Mouse (Mus musculus): Measurements from ENCODE around the gene Crtam. TPM values are rescaled to one million over a fixed set of nuclear protein-coding genes. Genes with fewer than 3 reads are reported as not detected.

The Crtam gene
- polyA plus RNA-seq, 1 experiment from 2014 or later, result not detected

DNA sequence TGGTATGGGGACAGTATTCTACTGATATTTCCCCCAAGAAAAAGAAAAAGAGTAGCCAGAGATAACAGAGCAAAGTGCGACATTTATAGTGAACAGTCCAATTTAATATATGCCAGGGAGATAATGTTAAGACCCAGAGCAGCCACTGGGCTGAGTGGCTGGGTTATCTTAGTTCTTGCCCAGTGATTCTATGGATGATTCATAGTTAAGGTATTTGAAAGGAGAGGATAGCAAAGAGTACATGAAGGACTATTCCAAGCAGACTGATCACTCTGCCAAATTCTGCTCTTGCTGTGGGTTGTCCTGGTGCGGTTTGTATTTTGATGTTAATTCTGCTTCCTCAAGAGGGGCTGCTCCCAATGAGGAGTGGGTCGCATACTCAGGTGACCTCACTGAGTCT, 17.3 kb upstream of the Crtam start:
- Histone ChIP-seq H3K4me3 (ENCODE audit: low read depth, low read length) (no peak overlapping the region), H3K9me3 (replicated peaks; ENCODE audit: control insufficient read depth, low read length) (no peaks in the 10 kb centered on the region), H3K4me2 (ENCODE audit: low read depth, low read length) (no peak overlapping the region), H3K4me1 (ENCODE audit: control insufficient read depth, insufficient read depth, low read length) (no peaks in the 10 kb centered on the region), H3K9ac (replicated peaks; ENCODE audit: low read length) (no peak overlapping the region), H3K27ac (replicated peaks; ENCODE audit: low read depth, low read length) (no peak overlapping the region), H3K36me3 (replicated peaks; ENCODE audit: control insufficient read depth, insufficient read depth, low read depth, low read length) (no peaks in the 10 kb centered on the region), H3K27me3 (ENCODE audit: control insufficient read depth, insufficient read depth, low read length) (no peaks in the 10 kb centered on the region)
- ATAC-seq (replicated peaks; ENCODE audit: insufficient number of reproducible peaks, low FRiP score, low TSS enrichment, low read depth), result no peak
- 75% methylated on average over 3 of the region's 3 CpGs for WGBS
- no peak for DNase-seq (ENCODE audit: low spot score)

DNA sequence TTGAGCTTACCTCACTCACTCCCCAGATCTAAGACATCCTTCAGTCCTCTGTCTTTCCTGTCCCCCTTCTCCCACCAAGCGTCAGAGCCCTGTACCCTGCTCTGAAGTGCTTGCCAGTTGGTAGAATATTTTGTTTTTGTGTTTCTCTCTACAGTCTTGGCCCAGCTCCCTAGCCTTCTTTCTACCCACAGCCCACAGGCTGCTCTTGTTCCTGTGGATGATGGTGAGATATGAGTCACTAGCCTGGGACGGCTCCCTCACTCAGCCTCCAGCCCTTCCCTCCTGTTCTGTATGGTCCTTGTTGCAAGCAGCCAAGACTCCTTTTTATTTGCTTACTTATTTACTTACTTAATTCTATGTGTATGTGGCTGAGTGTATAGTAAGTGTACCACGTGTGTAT, 16.1 kb upstream of the Crtam start:
- H3K27me3 ChIP-seq (ENCODE audit: control insufficient read depth, insufficient read depth, low read length), result no peaks in the 10 kb centered on the region
- no peak for DNase-seq (ENCODE audit: low spot score)
- WGBS, result 82% methylated on average over 3 of the region's 3 CpGs
- no peak overlapping the region for H3K27ac ChIP-seq (replicated peaks; ENCODE audit: low read depth, low read length)
- H3K9ac ChIP-seq (replicated peaks; ENCODE audit: low read length), result no peak overlapping the region
- no peaks in the 10 kb centered on the region for H3K9me3 ChIP-seq (replicated peaks; ENCODE audit: control insufficient read depth, low read length)
- no peaks in the 10 kb centered on the region for H3K4me1 ChIP-seq (ENCODE audit: control insufficient read depth, insufficient read depth, low read length)
- H3K4me2 ChIP-seq (ENCODE audit: low read depth, low read length), result no peak overlapping the region
- H3K36me3 ChIP-seq (replicated peaks; ENCODE audit: control insufficient read depth, insufficient read depth, low read depth, low read length), result no peaks in the 10 kb centered on the region
- ATAC-seq (replicated peaks; ENCODE audit: insufficient number of reproducible peaks, low FRiP score, low TSS enrichment, low read depth), result no peak
- H3K4me3 ChIP-seq (ENCODE audit: low read depth, low read length), result no peak overlapping the region

DNA sequence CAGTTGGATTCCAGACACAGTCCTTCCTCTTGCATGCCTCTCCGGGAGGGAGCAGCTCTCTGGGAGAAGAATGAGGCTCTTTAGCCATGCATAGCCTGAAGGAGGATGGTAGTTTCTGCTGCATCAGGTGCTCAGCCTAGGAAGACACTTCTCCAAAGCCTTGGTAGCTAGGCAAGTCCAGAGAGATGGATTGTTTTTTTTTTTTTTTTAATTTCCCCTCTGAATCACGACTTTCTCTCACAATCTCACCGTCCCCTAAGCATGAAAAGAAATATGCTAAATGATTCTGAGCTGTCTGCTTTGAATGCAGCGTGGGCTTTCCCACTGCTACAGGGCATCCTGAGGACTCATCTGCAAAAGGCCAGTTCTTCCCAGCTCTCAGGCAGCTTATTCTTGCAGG, 10.1 kb upstream of the Crtam start:
- H3K9me3 ChIP-seq (replicated peaks; ENCODE audit: control insufficient read depth, low read length), result no peaks in the 10 kb centered on the region
- H3K4me1 ChIP-seq (ENCODE audit: control insufficient read depth, insufficient read depth, low read length), result no peaks in the 10 kb centered on the region
- H3K4me2 ChIP-seq (ENCODE audit: low read depth, low read length), result no peak overlapping the region
- 38% methylated on average over 4 of the region's 4 CpGs for WGBS
- no peaks in the 10 kb centered on the region for H3K27me3 ChIP-seq (ENCODE audit: control insufficient read depth, insufficient read depth, low read length)
- no peak for ATAC-seq (replicated peaks; ENCODE audit: insufficient number of reproducible peaks, low FRiP score, low TSS enrichment, low read depth)
- H3K4me3 ChIP-seq (ENCODE audit: low read depth, low read length), result no peak overlapping the region
- no peak overlapping the region for H3K27ac ChIP-seq (replicated peaks; ENCODE audit: low read depth, low read length)
- H3K9ac ChIP-seq (replicated peaks; ENCODE audit: low read length), result no peak overlapping the region
- H3K36me3 ChIP-seq (replicated peaks; ENCODE audit: control insufficient read depth, insufficient read depth, low read depth, low read length), result no peaks in the 10 kb centered on the region
- DNase-seq (ENCODE audit: low spot score), result no peak

DNA sequence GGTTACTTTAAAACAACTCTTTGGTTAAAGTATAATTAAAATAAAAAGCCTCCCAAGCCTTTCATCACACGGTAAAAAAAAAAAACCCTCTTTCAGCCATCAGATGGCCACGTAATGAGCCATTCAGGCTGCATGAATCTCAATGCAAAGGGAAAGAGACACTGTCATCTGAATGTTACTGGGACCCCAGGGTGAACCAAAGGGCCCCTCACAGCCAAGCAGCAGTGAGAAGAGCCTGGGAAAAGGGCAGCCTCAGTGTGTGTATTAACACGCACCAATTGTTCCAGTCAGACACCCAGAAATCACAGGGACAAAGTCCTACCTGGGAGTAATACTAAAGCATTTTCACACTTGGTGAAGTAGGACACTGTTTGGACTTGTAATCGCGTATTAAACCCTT, 8.0 kb upstream of the Crtam start:
- no peak overlapping the region for H3K4me2 ChIP-seq (ENCODE audit: low read depth, low read length)
- H3K27ac ChIP-seq (replicated peaks; ENCODE audit: low read depth, low read length), result no peak overlapping the region
- DNase-seq (ENCODE audit: low spot score) (no peak), ATAC-seq (replicated peaks; ENCODE audit: insufficient number of reproducible peaks, low FRiP score, low TSS enrichment, low read depth) (no peak)
- no peaks in the 10 kb centered on the region for H3K9me3 ChIP-seq (replicated peaks; ENCODE audit: control insufficient read depth, low read length)
- WGBS, result 84% methylated on average over 5 of the region's 5 CpGs
- H3K36me3 ChIP-seq (replicated peaks; ENCODE audit: control insufficient read depth, insufficient read depth, low read depth, low read length), result no peaks in the 10 kb centered on the region
- H3K9ac ChIP-seq (replicated peaks; ENCODE audit: low read length), result no peak overlapping the region
- H3K27me3 ChIP-seq (ENCODE audit: control insufficient read depth, insufficient read depth, low read length), result no peaks in the 10 kb centered on the region
- no peaks in the 10 kb centered on the region for H3K4me1 ChIP-seq (ENCODE audit: control insufficient read depth, insufficient read depth, low read length)
- no peak overlapping the region for H3K4me3 ChIP-seq (ENCODE audit: low read depth, low read length)

DNA sequence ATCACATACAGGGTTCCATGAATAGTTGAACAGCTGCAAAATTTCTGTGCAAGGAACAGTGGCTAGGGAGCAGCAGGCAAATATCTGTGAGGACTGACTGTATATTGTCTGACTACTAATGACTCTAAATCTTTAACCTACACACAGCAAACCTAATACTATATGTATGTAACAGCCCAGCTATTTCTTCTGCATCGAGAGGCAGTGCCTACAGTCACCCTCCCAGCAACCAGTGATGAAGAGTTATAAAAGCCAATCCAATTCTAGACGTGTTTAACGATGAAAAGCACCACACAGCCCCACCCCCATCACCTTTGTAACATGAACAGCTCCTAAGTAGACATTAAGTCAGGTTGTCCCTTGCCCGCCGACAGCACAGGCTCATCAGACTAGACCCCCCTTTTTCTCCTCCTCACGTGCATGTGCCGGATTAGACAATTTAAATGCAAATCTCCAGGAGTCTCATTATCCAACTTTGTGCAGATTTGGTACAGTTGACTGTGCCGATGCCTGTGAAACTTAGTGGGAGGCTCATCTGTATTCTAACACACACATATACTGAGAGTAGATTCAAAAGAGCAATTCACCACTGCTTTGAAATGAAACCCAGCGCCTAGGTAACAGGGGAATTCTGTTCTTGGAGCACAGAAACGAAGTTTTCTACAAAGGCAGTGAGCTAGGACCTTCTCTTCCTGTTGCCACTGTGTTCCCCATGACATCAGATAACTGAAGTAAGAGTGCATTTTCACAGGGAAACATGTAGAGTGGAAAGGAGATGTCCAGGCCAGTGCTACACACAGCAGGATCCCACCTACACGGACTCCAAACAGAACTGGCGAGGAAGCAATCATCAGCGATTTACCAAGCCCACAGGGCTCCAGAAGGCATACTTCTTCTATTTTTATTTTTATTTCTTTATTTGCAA, 7.3 kb upstream of the Crtam start:
- ATAC-seq (replicated peaks; ENCODE audit: insufficient number of reproducible peaks, low FRiP score, low TSS enrichment, low read depth) (no peak; the same call in 1 of the 2 replicates), DNase-seq (ENCODE audit: low spot score) (no peak)
- Histone ChIP-seq H3K4me1 (ENCODE audit: control insufficient read depth, insufficient read depth, low read length) (no peaks in the 10 kb centered on the region), H3K27me3 (ENCODE audit: control insufficient read depth, insufficient read depth, low read length) (no peaks in the 10 kb centered on the region), H3K4me2 (ENCODE audit: low read depth, low read length) (no peak overlapping the region), H3K4me3 (ENCODE audit: low read depth, low read length) (no peak overlapping the region), H3K9ac (replicated peaks; ENCODE audit: low read length) (no peak overlapping the region), H3K36me3 (replicated peaks; ENCODE audit: control insufficient read depth, insufficient read depth, low read depth, low read length) (no peaks in the 10 kb centered on the region), H3K27ac (replicated peaks; ENCODE audit: low read depth, low read length) (no peak overlapping the region), H3K9me3 (replicated peaks; ENCODE audit: control insufficient read depth, low read length) (no peaks in the 10 kb centered on the region)
- 74% methylated on average over 13 of the region's 13 CpGs for WGBS

DNA sequence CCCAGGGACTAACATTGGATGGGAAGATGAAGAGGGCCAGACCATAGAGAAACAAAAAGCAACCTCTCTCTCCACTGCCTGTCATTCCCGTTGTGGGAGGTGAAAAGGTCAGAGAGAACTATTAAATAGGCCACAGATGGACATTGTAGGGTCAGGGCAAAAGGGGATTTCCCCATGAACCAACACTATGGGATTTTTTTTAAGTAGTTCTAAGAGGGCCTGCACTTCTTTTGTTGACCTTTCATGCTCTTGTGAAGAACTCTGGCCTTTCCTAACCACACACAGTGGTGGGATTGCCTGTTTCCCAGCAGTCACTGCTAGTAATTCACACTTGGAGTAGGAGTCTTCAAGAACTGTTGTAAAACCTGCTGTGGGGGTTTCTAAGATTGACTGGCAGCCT, 3.4 kb upstream of the Crtam start:
- WGBS, result 7% methylated on average over 1 of the region's 1 CpGs
- Histone ChIP-seq H3K27ac (replicated peaks; ENCODE audit: low read depth, low read length) (no peak overlapping the region), H3K4me2 (ENCODE audit: low read depth, low read length) (no peak overlapping the region), H3K27me3 (ENCODE audit: control insufficient read depth, insufficient read depth, low read length) (no peaks in the 10 kb centered on the region), H3K36me3 (replicated peaks; ENCODE audit: control insufficient read depth, insufficient read depth, low read depth, low read length) (no peaks in the 10 kb centered on the region), H3K4me3 (ENCODE audit: low read depth, low read length) (no peak overlapping the region), H3K9me3 (replicated peaks; ENCODE audit: control insufficient read depth, low read length) (no peaks in the 10 kb centered on the region), H3K4me1 (ENCODE audit: control insufficient read depth, insufficient read depth, low read length) (no peaks in the 10 kb centered on the region), H3K9ac (replicated peaks; ENCODE audit: low read length) (no peak overlapping the region)
- ATAC-seq (replicated peaks; ENCODE audit: insufficient number of reproducible peaks, low FRiP score, low TSS enrichment, low read depth), result no peak
- DNase-seq (ENCODE audit: low spot score), result no peak

DNA sequence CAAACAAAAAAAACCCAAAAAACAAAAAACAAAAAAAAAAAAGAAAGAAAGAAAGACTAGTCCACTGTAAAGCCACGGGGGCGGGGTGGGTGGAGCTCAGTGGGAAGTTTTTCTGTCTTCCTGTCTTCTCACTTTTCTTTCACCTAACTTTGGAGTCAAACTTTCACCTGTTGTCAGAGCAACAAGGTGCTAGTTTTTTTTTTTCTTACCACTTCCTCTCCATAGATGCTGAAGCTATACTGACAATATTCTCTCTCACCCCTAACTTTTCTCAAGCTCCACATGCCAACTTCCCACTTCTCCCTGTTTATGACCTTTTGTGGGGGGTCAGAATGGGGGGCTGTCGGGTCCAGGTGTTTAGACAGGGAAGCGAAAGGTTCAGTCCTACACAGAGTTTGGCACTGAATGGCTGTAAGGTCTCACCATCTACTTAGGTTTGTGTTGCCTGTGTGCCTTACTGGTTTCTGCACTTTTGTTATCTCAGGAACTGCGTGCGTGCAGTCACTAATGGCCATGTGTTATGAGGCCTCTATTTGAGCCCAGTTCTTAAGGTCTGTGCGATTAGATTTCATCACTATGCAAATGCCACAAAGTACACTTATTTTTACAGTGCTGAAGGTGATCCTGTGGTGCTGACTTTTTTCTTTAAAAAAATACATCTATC, 7.2 kb downstream of the Crtam start:
- Histone ChIP-seq H3K27me3 (ENCODE audit: control insufficient read depth, insufficient read depth, low read length) (no peaks in the 10 kb centered on the region), H3K4me3 (ENCODE audit: low read depth, low read length) (no peak overlapping the region), H3K4me1 (ENCODE audit: control insufficient read depth, insufficient read depth, low read length) (no peaks in the 10 kb centered on the region), H3K27ac (replicated peaks; ENCODE audit: low read depth, low read length) (no peak overlapping the region), H3K9me3 (replicated peaks; ENCODE audit: control insufficient read depth, low read length) (no peaks in the 10 kb centered on the region), H3K9ac (replicated peaks; ENCODE audit: low read length) (no peak overlapping the region), H3K36me3 (replicated peaks; ENCODE audit: control insufficient read depth, insufficient read depth, low read depth, low read length) (no peaks in the 10 kb centered on the region), H3K4me2 (ENCODE audit: low read depth, low read length) (no peak overlapping the region)
- WGBS, result 83% methylated on average over 7 of the region's 7 CpGs
- DNase-seq (ENCODE audit: low spot score), result no peak
- ATAC-seq (replicated peaks; ENCODE audit: insufficient number of reproducible peaks, low FRiP score, low TSS enrichment, low read depth), result no peak

DNA sequence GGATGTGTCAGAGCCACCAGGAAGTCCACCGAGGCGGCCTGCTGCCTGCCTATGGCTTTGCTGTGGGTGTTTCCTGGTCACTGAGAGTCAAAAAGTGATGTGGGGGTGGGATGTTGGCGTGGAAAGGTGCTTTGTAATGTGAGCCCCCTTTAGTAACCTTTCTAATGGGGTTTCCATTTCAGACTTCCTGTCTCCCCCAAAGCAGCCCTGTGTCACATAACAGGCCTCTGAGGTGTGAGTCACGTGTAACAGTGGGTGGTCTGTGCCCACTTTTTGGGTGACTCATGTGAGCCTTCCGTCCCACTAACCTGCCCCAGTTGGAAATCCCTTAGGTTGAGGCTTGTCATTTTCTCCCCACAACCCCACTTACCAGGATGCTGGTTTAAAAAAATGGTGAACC, 10.4 kb downstream of the Crtam start:
- H3K9me3 ChIP-seq (replicated peaks; ENCODE audit: control insufficient read depth, low read length), result no peaks in the 10 kb centered on the region
- H3K27me3 ChIP-seq (ENCODE audit: control insufficient read depth, insufficient read depth, low read length), result no peaks in the 10 kb centered on the region
- H3K9ac ChIP-seq (replicated peaks; ENCODE audit: low read length), result no peak overlapping the region
- no peak overlapping the region for H3K4me2 ChIP-seq (ENCODE audit: low read depth, low read length)
- ATAC-seq (replicated peaks; ENCODE audit: insufficient number of reproducible peaks, low FRiP score, low TSS enrichment, low read depth), result no peak
- H3K4me1 ChIP-seq (ENCODE audit: control insufficient read depth, insufficient read depth, low read length), result no peaks in the 10 kb centered on the region
- no peak overlapping the region for H3K27ac ChIP-seq (replicated peaks; ENCODE audit: low read depth, low read length)
- H3K4me3 ChIP-seq (ENCODE audit: low read depth, low read length), result no peak overlapping the region
- H3K36me3 ChIP-seq (replicated peaks; ENCODE audit: control insufficient read depth, insufficient read depth, low read depth, low read length), result no peaks in the 10 kb centered on the region
- no peak for DNase-seq (ENCODE audit: low spot score)
- WGBS, result 60% methylated on average over 5 of the region's 5 CpGs
